Mouse (Mus musculus): ENCODE measurements around the gene Dad1.

Gene Dad1

DNA sequence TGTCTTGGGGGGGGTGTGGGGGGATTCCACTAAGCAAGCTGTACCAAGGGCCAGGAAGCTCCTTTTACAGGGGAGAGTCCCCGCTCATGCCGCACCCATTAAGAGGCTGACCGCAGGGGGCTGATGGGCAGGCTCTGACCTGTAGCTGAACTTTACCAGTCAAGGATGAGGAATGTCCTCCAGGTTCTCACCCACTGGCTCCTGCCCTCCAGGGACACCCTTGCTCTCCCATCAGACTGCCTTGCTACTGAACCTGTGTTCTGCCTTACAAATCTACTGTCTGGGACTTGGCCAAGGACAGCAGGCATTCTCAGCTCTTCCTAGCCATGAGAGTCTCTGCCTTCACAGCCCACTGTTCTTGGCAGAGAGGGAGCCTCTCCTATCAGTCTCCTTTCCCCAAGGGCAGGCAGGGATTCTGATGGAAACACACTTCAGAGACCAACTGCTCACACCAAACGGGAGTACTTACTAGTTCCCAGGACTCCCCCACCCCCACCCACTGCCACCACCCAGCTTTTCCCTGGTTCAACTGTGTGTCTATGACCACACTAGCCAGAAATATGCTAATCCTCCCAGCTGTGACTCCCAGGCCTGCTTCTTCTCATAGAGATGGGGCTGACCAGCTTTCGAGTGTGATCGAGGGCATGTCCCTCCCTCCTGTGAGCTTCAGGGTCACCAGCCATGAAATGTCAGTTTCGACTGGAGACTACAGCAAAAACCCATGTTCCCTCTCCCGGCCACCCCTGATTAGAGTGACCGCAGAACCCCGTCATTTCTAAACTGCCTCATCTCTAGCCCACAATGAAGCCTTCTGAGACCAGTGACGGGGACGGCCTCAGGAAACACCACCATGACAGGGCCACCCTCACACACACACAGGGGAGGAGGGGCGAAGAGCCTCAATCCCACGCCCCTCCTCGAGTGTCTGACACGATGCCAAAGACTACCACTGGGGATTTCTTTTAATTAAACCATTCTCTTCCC, 29.1 kb downstream of the Dad1 start:
- DNase-seq = no peak

DNA sequence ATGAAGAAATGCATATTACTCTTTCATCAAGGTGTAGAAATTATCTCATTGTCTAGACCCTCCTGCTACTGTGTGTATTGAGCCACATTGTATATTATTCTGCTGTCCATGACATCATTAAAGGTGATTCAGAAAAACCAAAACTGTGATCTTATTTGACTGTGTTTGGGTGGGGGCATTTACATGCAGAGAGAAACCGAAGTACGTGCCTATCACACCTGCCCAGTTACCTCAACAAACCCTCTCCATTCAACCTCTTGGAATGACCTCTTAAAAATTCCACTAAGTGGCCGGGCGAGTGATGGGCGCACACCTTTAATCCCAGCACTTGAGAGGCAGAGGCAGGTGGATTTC, 29.9 kb downstream of the Dad1 start:
- DNase-seq = no peak

DNA sequence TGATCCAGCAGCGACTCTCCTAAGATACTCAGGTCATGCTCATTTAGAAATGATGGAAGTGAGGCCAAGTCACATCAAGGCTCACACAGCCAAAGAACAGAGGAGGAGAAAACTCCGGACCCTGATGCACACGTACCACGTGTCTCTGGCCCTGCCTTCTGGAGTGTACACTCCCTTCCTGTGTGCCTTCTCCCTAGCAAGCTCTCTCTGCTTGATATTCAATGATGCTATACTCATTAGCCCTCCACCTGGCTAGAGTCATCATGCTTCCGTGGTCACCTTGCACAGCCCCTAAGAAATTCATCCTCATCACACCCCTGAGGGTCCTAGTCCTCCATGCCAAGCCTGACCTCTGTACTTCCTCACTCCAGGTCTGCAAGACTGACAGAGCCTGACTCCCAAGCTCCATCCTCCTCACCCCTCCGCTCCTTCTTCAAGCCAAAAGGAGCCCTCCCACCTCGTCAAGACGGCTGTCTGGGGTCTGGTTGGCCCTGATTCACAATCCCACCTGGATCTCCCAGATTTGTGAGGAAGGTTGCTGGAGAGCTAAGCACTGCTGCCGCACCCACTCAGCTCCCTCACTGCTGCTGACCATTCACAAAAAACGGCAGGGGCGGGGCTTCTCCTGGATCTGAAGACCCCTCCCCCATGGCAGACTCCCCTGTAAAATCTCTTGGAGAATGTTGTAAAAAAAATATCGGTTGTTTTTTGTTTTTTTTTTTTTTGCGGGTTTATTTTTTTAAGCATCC, 30.4 kb downstream of the Dad1 start:
- no peak for DNase-seq

DNA sequence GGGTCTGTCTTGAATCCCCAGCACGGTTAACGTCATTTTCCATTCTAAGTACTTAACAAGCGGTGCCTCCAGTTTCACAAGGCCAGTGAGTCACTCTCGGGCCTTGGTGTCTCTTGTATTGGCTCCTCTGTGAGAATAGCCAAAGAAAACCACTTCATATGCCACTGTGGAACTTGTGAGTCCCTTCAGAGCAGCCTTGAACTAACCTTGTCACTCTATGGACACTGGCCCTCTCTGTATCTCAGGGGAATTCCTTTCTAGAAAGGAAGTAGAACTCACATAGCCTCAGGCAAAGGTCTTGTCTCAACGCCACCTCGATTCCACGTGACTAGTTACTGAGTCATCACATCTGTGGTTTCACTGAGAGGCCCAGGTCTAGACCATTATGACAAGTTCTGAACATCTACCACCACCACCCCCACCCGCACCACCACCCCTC, 31.6 kb downstream of the Dad1 start:
- no peak for DNase-seq

DNA sequence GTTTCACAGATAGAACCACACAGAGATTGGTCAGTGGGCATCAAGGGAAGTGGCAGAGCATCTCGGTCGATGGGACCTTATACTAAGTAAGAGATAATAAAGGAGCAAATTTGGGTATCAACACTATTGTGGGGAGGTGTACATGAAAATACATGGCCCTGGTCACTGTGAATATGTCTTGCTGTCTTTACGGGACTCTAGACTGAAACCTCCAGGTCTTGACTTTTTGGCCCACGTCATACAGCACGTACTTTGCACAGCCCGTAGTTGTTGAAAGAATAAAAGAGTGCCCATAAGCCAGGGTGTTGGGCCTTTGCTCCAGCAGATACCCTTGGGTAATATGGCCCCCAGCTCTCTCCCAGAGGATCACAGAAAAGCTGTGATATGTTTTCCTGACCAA, 32.3 kb downstream of the Dad1 start:
- no peak for DNase-seq

DNA sequence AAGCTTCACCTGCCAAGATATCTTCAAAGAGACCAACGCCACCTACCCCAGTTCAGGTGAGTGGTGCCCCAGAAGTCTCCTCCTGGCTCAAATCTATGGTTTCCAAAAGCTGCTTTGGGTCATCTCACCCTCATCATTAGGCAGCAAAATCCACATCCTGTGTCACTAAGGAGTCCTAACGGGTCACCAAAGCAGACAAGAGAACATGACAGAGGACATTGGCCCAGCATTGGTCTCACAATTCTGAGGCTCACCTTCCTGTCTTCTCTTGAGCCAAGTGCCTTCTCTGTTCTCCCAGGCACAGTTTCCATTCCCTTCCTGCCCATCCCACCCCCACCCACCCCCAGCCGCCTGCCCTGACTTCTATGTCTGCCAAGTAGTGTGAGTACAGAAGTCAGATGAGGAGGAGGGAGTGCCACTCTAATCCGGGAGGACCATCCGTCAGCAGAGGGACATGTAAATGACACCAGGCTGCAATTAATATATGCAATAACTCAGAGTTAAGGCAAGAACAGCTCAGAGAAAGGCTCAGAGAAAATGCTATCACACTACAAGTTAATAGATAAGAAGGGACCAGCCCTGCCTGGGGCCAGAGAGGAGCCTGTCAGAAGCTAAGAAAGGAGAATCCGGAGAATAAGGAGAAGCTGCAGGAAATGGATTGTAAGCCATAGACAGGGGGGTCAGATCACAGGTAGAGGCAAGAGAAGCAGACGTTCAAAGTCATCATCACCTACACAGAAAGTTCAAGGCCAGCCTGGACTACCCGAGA, 33.0 kb downstream of the Dad1 start:
- no peak for DNase-seq

DNA sequence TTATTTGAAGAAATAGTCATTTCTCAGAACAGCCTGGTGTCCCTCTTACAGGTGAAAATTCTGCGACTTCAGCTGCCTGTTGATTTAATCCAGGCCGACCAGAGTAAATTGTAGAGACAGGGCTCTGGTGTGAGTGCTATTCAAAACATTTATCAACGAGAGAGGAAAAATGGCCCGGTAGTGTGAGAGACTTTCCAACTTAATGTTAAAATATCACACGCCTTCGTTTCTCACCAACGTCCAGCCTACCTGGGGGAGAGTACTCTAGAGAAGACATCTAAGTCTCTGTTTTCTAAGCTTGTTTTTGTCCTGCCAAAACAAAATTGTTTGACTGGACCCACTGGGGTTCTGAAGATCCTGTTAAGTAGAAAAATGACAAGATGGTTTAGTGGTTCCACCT, 34.1 kb downstream of the Dad1 start:
- DNase-seq = no peak

DNA sequence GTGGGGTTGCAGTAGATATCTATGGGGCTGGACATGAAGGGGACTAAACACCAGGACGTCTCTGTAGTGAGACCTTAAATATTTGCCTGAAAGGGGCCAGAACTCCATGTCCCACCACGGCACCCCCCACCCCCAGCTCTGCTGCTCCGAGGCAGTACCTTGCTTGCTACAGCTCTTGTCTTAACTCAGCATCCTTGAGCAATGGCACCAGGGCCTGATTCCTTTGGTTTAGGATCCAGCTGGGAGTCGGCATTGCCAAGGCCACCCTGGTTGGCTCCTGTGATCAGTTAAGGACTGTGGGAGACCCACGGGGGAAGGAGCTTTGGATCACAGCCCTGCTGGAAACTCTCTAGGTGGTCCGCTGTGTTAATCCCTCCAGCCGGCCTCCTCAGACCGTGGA, 34.6 kb downstream of the Dad1 start:
- no peak for DNase-seq

DNA sequence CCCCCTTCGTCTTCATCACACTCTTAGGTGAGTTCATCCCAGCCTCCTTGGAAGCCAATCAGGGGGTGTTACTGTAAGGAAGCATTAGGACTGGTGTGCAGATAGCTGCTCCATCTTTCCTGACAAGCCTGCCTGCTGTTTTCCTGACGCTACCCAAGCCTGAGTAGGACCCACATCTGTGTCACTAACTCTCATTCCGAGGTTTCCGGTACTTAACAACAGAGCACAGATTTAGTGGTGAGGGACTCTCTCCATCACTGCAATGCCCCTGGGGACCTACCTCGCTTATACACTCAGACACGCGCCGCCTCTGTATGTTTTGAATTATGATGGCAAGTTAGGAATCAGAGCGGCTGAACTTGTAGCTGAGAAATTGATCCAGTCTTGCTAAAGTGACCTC, 35.2 kb downstream of the Dad1 start:
- no peak for DNase-seq

DNA sequence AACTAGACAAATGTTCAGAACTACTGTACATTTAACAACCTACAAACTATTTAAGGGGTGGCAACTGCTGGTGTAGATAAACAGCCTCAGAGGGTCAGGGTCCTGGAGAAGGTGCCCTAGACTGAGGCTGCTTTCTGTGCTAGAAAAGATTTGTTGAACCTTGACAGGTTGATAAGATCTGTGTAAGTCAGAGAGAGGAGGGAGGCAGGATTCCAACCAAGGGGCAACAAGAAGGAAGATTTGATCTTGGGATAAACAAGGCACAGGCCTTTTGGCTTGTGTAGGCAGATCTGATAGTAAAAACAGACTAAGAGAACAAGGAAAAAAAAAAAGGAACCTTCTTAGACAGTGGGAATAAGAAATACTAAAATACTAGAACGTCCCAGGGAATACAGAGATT, 35.7 kb downstream of the Dad1 start:
- no peak for DNase-seq

DNA sequence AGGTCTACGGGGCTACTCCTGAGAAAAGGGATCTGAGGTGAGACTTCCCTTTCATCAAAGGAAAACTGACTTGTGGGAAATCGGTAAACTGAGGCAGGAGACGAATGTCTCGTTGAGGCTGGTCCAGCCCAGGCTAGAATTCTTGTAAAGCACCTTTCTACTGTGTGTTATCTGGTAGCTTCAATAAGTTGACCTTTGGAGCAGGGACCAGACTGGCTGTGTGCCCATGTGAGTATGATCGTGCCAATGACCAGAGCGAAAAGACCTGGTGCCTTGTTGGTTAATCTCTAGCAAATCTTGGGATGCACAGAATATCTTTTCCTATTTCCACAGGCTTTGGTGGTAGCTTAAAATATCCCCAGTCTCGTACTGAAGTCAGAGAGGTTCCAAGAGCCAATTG, 37.8 kb downstream of the Dad1 start:
- no peak for DNase-seq

DNA sequence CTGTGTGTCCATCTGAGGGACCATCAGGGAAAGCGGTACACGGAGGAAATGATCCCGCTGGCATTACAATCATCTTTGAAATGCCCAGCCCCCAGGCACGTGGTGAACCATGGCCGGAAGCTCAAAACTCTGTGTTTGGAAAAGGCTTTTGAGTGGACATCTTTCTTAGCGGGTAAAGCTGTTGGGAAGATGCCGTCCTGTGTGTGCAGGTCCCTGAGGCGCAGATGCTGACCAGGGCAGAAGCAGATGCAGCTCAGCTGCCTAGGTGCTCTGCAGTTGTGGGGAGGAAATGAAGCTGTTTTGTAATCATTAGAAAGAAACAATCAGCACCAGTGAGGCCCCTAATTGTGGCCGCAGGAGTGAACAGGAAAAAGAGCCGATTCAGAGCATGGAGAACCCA, 39.0 kb downstream of the Dad1 start:
- no peak for DNase-seq

DNA sequence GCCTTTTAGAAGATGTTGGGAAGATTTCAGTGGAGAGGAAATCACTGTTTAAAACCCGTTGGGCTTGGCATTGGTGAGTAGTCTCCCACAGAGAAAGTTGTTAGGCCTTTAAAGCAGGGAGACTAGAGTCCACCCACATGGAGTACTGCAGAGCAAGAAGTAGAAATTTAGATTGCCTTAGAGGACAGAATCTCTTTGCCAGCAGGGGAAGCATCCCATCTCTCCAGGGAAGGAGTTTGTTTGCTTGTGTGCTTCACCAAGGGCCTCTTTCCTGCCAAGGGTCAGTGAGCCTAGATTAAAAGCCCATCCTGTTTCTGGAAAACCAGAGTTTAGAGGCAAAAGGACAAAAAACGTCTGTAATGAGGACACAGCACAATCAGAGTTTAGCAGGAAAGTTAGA, 39.4 kb downstream of the Dad1 start:
- no peak for DNase-seq

DNA sequence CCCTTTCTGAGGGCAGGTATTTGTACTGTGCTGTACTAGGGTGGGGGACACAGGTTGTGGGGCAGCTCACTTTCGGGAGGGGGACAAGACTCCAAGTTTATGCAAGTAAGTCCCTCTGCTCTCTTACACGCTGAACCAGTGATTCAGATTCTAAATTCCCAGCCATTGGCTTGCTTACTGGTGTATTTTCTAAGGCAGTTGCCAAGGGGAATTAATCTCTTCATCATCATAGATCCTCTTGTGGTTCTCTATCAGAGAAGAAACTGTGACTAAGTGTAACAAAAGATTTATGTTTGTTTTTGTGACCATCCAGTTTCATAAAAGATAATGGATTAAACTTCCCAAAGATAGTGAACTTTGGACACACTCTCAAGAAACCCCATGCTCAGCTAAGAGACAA, 40.2 kb downstream of the Dad1 start:
- DNase-seq = no peak

DNA sequence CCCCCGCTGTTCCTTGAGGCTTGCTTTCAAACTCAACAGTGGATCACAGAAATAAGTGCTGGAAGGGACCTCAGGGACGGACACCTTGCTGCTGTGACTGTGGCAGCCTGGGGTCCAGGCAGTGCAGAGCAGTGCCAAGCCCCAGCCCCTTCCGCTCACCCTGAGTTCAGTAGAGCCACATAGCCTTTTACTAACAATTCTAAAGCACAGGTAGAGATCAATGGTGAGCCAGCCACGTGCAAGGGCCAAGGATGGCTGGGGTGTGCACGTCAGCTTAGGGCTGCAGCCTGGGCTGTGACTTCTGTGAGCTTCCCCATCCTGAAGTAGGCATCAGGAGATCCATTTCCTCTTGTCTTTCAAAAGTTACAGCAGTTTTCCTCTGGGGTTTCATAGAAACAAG, 42.1 kb downstream of the Dad1 start:
- DNase-seq = no peak

DNA sequence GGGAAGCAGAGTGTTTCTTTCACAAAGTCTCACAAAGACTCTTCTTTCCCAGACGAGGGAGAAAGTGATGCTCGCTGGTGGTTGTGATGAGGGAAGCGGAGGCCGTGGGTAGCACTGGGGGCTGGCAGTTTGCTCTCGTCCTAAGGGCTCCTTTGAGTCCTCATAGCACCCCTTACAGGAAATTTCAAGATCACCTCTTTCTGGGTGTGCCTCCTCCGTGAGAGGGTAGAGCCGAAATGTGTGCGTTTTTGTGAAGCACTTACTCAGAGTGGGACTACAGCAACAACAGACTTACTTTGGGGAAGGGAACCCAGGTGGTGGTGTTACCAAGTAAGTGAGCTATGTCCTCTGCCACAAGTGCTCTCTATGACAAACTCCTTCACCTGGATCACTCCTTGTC, 42.7 kb downstream of the Dad1 start:
- DNase-seq = no peak

DNA sequence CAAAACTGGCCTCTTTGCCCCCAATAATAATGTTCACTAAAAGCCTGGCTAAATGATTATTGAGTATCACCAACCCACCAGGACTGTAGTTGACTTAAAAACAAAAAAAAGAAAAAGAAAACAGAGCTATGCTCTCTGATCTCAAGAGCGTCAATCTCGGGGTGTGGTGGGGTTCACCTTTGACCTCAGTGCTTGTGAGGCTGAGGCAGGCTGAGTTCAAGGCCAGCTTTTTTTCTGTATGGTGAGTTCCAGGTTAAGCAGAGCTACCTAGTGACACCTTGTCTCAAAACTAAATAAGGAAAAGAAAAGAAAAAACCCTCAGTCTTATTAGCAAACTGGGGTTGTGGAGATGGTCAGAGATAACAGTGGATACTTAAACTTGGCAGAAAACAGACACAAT, 43.5 kb downstream of the Dad1 start:
- DNase-seq = no peak

DNA sequence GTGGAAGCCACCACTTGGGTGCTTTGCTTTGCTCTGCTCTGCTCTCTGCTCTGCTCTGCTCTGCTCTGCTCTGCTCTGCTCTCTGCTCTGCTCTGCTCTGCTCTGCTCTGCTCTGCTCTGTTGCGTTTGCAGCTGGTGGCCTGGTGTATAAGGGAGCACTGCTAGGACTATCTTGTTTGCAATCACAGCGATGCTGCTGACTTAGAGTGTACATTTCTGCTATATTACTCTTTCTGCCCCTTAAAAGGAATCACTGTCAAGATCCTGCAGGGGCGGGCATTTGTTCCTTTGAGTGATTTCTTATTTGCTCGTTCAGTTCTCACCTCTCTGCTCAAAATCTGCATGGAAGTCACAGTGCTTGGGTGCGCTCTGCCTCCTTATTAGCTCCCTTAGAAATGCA, 44.0 kb downstream of the Dad1 start:
- DNase-seq = no peak

DNA sequence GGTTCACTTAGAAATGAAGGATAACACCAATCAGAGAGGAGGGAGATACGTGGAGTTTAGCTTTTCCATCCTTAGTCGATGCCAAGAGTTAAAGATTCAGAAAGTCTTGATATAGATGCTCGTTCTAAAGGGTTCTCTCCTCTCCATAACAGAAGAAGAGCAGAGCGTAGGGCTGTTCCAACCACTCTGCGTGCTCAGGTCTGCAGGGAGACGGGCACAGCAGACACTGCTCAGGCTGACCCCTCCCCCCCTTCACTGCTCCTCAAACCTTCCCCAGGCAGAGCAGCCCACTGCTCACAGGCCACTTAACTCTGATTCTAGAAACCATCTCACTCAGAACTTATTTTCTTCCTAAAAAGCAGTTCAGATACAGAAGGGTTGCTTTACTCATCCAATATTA, 45.2 kb downstream of the Dad1 start:
- no peak for DNase-seq

DNA sequence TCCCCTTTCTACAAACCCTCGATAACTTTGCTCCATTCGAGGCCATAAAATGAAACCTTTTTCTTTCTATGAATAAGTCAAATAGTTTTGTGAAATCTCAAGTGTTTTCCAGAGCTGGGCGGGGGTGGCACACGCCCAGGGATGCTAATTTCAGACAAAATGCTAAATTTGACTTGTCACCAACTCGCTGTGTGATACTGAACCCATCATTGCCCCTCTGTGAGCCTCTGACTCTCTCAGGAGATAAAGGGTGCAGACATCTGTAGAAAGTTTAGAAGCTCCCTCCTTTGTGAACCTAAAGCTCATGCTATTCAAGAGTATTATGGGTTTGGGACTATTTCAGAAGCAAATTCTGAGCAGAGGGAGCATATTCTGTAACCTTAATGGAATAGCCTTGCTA, 46.0 kb downstream of the Dad1 start:
- no peak for DNase-seq

DNA sequence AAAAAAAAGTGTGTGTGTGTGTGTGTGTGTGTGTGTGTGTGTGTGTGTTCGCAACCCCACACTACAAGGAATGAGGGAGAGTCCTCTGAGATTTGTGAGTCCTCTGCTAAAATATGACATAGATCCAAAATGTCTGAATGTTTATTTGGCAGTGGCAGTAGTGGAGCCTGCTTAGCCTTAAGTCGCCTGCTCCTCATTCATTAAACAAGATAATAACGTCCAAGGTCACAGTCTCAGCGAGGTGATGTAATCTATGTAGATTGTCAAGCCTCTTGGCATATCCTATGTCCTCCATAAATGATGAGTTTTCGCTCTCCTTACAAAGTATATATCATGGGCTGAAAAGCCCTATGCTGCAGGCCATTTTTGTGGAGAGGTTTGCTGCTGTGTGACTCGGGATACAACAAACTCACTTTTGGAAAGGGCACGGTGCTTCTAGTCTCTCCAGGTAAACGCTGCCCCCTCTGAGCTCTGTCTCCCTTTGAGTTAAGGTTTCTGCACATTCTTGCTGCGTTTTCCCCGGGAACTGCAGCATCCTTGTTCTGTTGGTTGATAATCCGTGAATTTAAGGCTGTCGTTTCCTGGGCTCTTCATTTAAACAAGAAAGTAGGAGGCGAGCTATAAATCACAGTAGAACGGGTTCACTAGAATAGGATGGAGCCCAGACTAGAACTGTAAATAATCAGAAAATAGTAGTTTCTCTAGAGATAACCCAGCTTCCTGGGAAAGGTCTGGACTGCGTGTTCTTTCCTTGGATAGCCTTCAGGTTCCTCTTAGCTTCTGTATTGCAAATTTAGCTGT, 47.0 kb downstream of the Dad1 start:
- DNase-seq = no peak

DNA sequence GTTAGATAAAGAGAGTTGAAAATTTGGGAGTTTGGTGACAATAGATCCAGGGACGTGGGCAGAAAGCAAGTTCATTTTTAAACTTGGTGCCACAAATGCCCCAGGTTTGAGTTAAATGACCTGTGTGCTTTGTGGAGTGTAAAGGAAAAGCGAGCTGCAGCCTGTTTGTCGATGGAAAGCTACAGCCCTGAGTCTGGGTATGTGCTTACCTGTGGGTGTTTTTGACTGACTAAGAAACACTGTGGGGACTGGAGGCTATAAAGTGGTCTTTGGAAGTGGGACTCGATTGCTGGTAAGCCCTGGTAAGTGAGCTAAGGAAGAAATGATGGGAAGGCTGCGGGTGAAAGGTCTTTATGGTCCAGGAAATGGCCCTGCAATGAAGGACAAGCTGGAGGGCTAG, 47.6 kb downstream of the Dad1 start:
- DNase-seq = no peak

DNA sequence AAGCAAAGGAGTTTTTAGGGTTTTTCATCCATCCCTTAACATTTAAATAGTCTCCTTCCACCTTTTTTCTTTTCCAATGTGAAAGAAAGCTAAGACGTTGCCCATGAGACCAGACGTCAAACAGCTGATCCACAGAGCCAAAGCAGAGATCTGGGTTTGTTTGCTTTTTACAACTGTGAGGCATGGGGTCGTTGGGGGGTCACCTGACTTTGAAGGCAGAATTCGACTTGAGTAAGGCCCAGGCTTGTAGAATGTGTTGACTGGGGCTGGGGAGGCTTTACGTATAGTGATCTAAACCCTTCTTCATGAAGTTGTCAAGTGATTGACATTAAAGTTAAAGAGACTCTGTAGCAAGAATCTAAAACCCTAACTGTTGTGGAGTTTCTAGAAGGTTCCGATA, 48.0 kb downstream of the Dad1 start:
- no peak for DNase-seq

Measured in lung, adult 18-20 months (tissue).